Mouse (Mus musculus): ENCODE measurements around the gene Rbpj. TPM values are rescaled to one million over a fixed set of nuclear protein-coding genes. Genes with fewer than 3 reads are reported as not detected.

Rbpj gene
- polyA plus RNA-seq, 1 experiment from 2014 or later, result 63.0 TPM

GRCm38 (mm10) chr5:53499571-53499970, 33.6 kb downstream of the Rbpj start:
- Histone ChIP-seq H3K27me3 (ENCODE audit: control insufficient read depth, insufficient read depth, low read length) (no peaks in the 10 kb centered on the region), H3K4me3 (ENCODE audit: low read depth, low read length) (no peak overlapping the region), H3K4me1 (ENCODE audit: control insufficient read depth, insufficient read depth, low read length) (no peaks in the 10 kb centered on the region), H3K4me2 (no peak overlapping the region), H3K36me3 (ENCODE audit: control insufficient read depth, insufficient read depth, low read length) (no peaks in the 10 kb centered on the region), H3K27ac (ENCODE audit: low read depth, low read length) (no peak overlapping the region), H3K9ac (ENCODE audit: low read length) (no peak overlapping the region), H3K9me3 (ENCODE audit: control insufficient read depth, low read length) (no peaks in the 10 kb centered on the region)
- 89% methylated on average over 3 of the region's 3 CpGs for whole genome bisulfite sequencing
- no peak for ATAC-seq (ENCODE audit: low FRiP score)
- no peak for DNase-seq (ENCODE audit: low spot score, missing footprints)

GRCm38 (mm10) chr5:53500509-53501145, 34.7 kb downstream of the Rbpj start:
- Histone ChIP-seq H3K27ac (ENCODE audit: low read depth, low read length) (no peak overlapping the region), H3K36me3 (ENCODE audit: control insufficient read depth, insufficient read depth, low read length) (no peaks in the 10 kb centered on the region), H3K4me2 (no peak overlapping the region), H3K4me1 (ENCODE audit: control insufficient read depth, insufficient read depth, low read length) (no peaks in the 10 kb centered on the region), H3K4me3 (ENCODE audit: low read depth, low read length) (no peak overlapping the region), H3K9ac (ENCODE audit: low read length) (no peak overlapping the region), H3K27me3 (ENCODE audit: control insufficient read depth, insufficient read depth, low read length) (no peaks in the 10 kb centered on the region), H3K9me3 (ENCODE audit: control insufficient read depth, low read length) (no peaks in the 10 kb centered on the region)
- no peak for ATAC-seq (ENCODE audit: low FRiP score)
- no peak for DNase-seq (ENCODE audit: low spot score, missing footprints)
- 71% methylated on average over 10 of the region's 10 CpGs for WGBS

- no peak overlapping the region for H3K9ac ChIP-seq (ENCODE audit: low read length)
- ATAC-seq (ENCODE audit: low FRiP score) (no peak), DNase-seq (ENCODE audit: low spot score, missing footprints) (no peak)
- H3K9me3 ChIP-seq (ENCODE audit: control insufficient read depth, low read length), result no peaks in the 10 kb centered on the region
- no peaks in the 10 kb centered on the region for H3K4me1 ChIP-seq (ENCODE audit: control insufficient read depth, insufficient read depth, low read length)
- no peak overlapping the region for H3K27ac ChIP-seq (ENCODE audit: low read depth, low read length)
- 71% methylated on average over 3 of the region's 3 CpGs for whole genome bisulfite sequencing
- no peak overlapping the region for H3K4me3 ChIP-seq (ENCODE audit: low read depth, low read length)
- no peaks in the 10 kb centered on the region for H3K36me3 ChIP-seq (ENCODE audit: control insufficient read depth, insufficient read depth, low read length)
- H3K27me3 ChIP-seq (ENCODE audit: control insufficient read depth, insufficient read depth, low read length), result no peaks in the 10 kb centered on the region
- no peak overlapping the region for H3K4me2 ChIP-seq
These were observed 37.3 kb downstream of the Rbpj start for GRCm38 (mm10) chr5:53503261-53503660.

GRCm38 (mm10) chr5:53505751-53506150, 39.8 kb downstream of the Rbpj start:
- no peak overlapping the region for H3K4me2 ChIP-seq
- H3K27me3 ChIP-seq (ENCODE audit: control insufficient read depth, insufficient read depth, low read length), result no peaks in the 10 kb centered on the region
- no peak overlapping the region for H3K4me3 ChIP-seq (ENCODE audit: low read depth, low read length)
- H3K36me3 ChIP-seq (ENCODE audit: control insufficient read depth, insufficient read depth, low read length), result no peaks in the 10 kb centered on the region
- no peak overlapping the region for H3K9ac ChIP-seq (ENCODE audit: low read length)
- no peaks in the 10 kb centered on the region for H3K9me3 ChIP-seq (ENCODE audit: control insufficient read depth, low read length)
- WGBS, result 79% methylated on average over 6 of the region's 6 CpGs
- H3K4me1 ChIP-seq (ENCODE audit: control insufficient read depth, insufficient read depth, low read length), result no peaks in the 10 kb centered on the region
- no peak for DNase-seq (ENCODE audit: low spot score, missing footprints)
- no peak overlapping the region for H3K27ac ChIP-seq (ENCODE audit: low read depth, low read length)
- ATAC-seq (ENCODE audit: low FRiP score), result no peak

GRCm38 (mm10) chr5:53507371-53507770, 41.4 kb downstream of the Rbpj start:
- DNase-seq (ENCODE audit: low spot score, missing footprints), result no peak
- Histone ChIP-seq H3K9me3 (ENCODE audit: control insufficient read depth, low read length) (no peaks in the 10 kb centered on the region), H3K36me3 (ENCODE audit: control insufficient read depth, insufficient read depth, low read length) (no peaks in the 10 kb centered on the region), H3K27me3 (ENCODE audit: control insufficient read depth, insufficient read depth, low read length) (no peaks in the 10 kb centered on the region), H3K4me1 (ENCODE audit: control insufficient read depth, insufficient read depth, low read length) (no peaks in the 10 kb centered on the region), H3K27ac (ENCODE audit: low read depth, low read length) (no peak overlapping the region), H3K4me2 (no peak overlapping the region), H3K9ac (ENCODE audit: low read length) (no peak overlapping the region), H3K4me3 (ENCODE audit: low read depth, low read length) (no peak overlapping the region)
- no peak for ATAC-seq (ENCODE audit: low FRiP score)
- 83% methylated on average over 5 of the region's 5 CpGs for WGBS

- WGBS, result 80% methylated on average over 10 of the region's 10 CpGs
- H3K9me3 ChIP-seq (ENCODE audit: control insufficient read depth, low read length), result no peaks in the 10 kb centered on the region
- no peaks in the 10 kb centered on the region for H3K27me3 ChIP-seq (ENCODE audit: control insufficient read depth, insufficient read depth, low read length)
- H3K27ac ChIP-seq (ENCODE audit: low read depth, low read length), result no peak overlapping the region
- H3K4me2 ChIP-seq, result no peak overlapping the region
- no peak overlapping the region for H3K4me3 ChIP-seq (ENCODE audit: low read depth, low read length)
- ATAC-seq (ENCODE audit: low FRiP score), result no peak
- no peaks in the 10 kb centered on the region for H3K36me3 ChIP-seq (ENCODE audit: control insufficient read depth, insufficient read depth, low read length)
- H3K9ac ChIP-seq (ENCODE audit: low read length), result no peak overlapping the region
- DNase-seq (ENCODE audit: low spot score, missing footprints), result no peak
- no peaks in the 10 kb centered on the region for H3K4me1 ChIP-seq (ENCODE audit: control insufficient read depth, insufficient read depth, low read length)
These were observed 43.5 kb downstream of the Rbpj start for GRCm38 (mm10) chr5:53509465-53509864.

GRCm38 (mm10) chr5:53509927-53510326, 44.0 kb downstream of the Rbpj start:
- H3K4me3 ChIP-seq (ENCODE audit: low read depth, low read length), result no peak overlapping the region
- no peak overlapping the region for H3K4me2 ChIP-seq
- WGBS, result 90% methylated on average over 2 of the region's 2 CpGs
- H3K27ac ChIP-seq (ENCODE audit: low read depth, low read length), result no peak overlapping the region
- H3K27me3 ChIP-seq (ENCODE audit: control insufficient read depth, insufficient read depth, low read length), result no peaks in the 10 kb centered on the region
- no peak overlapping the region for H3K9ac ChIP-seq (ENCODE audit: low read length)
- DNase-seq (ENCODE audit: low spot score, missing footprints), result no peak
- no peaks in the 10 kb centered on the region for H3K9me3 ChIP-seq (ENCODE audit: control insufficient read depth, low read length)
- H3K36me3 ChIP-seq (ENCODE audit: control insufficient read depth, insufficient read depth, low read length), result no peaks in the 10 kb centered on the region
- ATAC-seq (ENCODE audit: low FRiP score), result no peak
- no peaks in the 10 kb centered on the region for H3K4me1 ChIP-seq (ENCODE audit: control insufficient read depth, insufficient read depth, low read length)

- Histone ChIP-seq H3K27ac (ENCODE audit: low read depth, low read length) (no peak overlapping the region), H3K27me3 (ENCODE audit: control insufficient read depth, insufficient read depth, low read length) (no peaks in the 10 kb centered on the region), H3K4me3 (ENCODE audit: low read depth, low read length) (no peak overlapping the region), H3K4me2 (no peak overlapping the region), H3K9me3 (ENCODE audit: control insufficient read depth, low read length) (no peaks in the 10 kb centered on the region), H3K4me1 (ENCODE audit: control insufficient read depth, insufficient read depth, low read length) (no peaks in the 10 kb centered on the region), H3K36me3 (ENCODE audit: control insufficient read depth, insufficient read depth, low read length) (no peaks in the 10 kb centered on the region), H3K9ac (ENCODE audit: low read length) (no peak overlapping the region)
- 91% methylated on average over 4 of the region's 4 CpGs for WGBS
- ATAC-seq (ENCODE audit: low FRiP score) (no peak), DNase-seq (ENCODE audit: low spot score, missing footprints) (no peak)
These were observed 45.5 kb downstream of the Rbpj start for GRCm38 (mm10) chr5:53511426-53511825.

- no peak for ATAC-seq (ENCODE audit: low FRiP score)
- H3K9ac ChIP-seq (ENCODE audit: low read length), result no peak overlapping the region
- H3K27ac ChIP-seq (ENCODE audit: low read depth, low read length), result no peak overlapping the region
- no peaks in the 10 kb centered on the region for H3K9me3 ChIP-seq (ENCODE audit: control insufficient read depth, low read length)
- no peak overlapping the region for H3K4me2 ChIP-seq
- no peaks in the 10 kb centered on the region for H3K27me3 ChIP-seq (ENCODE audit: control insufficient read depth, insufficient read depth, low read length)
- WGBS, result 85% methylated on average over 4 of the region's 4 CpGs
- H3K36me3 ChIP-seq (ENCODE audit: control insufficient read depth, insufficient read depth, low read length), result no peaks in the 10 kb centered on the region
- H3K4me3 ChIP-seq (ENCODE audit: low read depth, low read length), result no peak overlapping the region
- DNase-seq (ENCODE audit: low spot score, missing footprints), result no peak
- no peaks in the 10 kb centered on the region for H3K4me1 ChIP-seq (ENCODE audit: control insufficient read depth, insufficient read depth, low read length)
These were observed 49.1 kb downstream of the Rbpj start for GRCm38 (mm10) chr5:53514959-53515612.

Measured in midbrain, embryonic 11.5 days (tissue).